Mouse (Mus musculus) spleen, embryonic (tissue): ENCODE results near the gene Cdh22.

Experiments used
- CTCF ChIA-PET: fragments of 350-600 bp; sonication (Branson Sonifier 250); formaldehyde crosslinking; loops from one replicate; lab custom pipeline; 2022; lab: Charles Lee

Gene Cdh22

GRCm38 (mm10) chr2:165234613-165235291 lies at the start of gene Cdh22:
Gene Cdh22 (minus strand): TSS chr2:165234853.
- CTCF ChIA-PET = no interaction called here

DNA sequence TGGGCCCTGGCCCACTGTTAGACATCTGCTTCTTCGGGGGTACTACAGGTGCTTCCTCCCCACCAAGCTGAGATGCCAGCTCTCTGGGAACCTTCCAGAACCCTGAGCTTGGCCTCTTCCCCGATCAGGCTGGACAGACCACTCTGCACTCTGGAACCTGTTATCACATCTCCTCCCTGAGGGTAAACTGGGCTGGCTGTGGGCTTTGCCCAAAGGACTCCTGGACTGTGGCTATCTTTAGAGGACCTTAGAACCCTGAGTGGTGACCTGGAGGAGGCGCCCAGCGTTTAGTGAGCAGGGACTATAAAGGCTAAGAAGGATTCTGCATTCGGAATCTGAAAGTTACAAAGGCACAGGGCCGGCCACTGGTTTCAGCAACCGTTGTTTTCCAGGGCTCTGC lies 49.7 kb upstream of the Cdh22 start:
- CTCF ChIA-PET = no interaction called here

DNA sequence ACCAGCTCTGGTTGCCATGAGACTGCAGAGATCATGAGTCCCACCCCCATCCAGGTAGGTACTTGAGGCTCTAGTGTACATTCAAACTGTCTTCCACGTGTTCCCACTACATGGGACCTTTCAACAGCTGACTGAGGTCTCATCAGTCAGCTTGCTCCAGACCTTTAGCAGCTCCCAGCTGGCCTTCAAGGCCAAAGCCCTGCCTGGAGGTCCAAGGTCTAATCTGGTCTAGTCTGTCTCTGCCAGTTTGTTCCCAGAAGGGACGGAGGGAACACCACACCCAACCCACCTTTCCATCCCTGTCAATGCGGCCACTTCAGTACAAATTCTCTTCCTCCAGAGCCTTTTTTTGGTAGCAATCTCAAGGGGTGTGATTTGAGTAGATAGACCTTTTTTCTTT lies 49.0 kb upstream of the Cdh22 start:
- CTCF ChIA-PET = no interaction called here

- CTCF ChIA-PET = no interaction called here
Measured at GRCm38 (mm10) chr2:165281779-165282311, 47.2 kb upstream of the Cdh22 start.

DNA sequence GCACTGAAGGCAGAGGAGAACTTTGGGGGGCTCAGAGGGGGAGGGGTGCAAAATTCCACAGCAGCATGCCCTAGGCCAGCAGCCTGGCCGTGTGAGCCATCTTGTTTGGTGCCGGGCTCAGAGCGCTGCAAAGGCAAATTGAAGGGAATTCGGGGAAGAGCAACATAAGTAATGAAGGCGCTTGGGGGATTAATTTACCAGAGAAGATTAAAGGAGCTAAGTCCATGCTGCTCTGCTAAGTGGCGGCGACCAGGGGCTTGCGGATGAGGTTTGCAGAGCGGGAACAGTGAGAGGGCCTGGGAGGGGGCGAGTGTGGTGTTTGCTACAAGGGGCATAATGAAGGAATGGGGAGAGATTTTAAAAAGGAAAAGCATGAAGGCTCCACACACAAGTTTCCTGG lies 44.7 kb upstream of the Cdh22 start:
- CTCF ChIA-PET = no interaction called here

GRCm38 (mm10) chr2:165277188-165277740 lies 42.6 kb upstream of the Cdh22 start:
- CTCF ChIA-PET = interaction anchor here (0.6 kb wide), 1 partner anchor 753 kb away, joined by 4 read pairs; no protein-coding TSS in a partner anchor

GRCm38 (mm10) chr2:165275824-165276223 lies 41.2 kb upstream of the Cdh22 start:
- CTCF ChIA-PET = no interaction called here

GRCm38 (mm10) chr2:165275124-165275640 lies 40.5 kb upstream of the Cdh22 start:
- CTCF ChIA-PET = interaction anchor here (0.6 kb wide), 1 partner anchor 47 kb away, joined by 3 read pairs; no protein-coding TSS in a partner anchor

DNA sequence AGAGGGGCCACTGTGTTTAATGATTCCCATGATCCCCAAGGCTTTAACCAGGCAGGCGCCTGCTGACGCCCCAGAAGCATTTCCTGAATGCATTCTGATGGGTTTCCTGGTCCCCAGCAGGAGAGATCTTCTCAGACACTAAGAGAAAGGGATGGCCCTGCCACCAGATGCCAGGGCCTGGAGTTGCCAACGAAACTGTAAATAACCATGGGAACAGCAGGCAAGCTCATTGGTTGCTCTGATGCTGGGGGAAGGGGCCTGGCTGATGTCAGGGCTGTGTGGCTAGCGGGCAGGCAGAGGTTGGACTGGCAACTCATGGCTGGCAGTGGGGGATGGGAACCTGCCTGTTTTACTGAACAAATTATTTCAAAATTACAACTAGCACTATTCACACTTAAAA lies 38.9 kb upstream of the Cdh22 start:
- CTCF ChIA-PET = no interaction called here

DNA sequence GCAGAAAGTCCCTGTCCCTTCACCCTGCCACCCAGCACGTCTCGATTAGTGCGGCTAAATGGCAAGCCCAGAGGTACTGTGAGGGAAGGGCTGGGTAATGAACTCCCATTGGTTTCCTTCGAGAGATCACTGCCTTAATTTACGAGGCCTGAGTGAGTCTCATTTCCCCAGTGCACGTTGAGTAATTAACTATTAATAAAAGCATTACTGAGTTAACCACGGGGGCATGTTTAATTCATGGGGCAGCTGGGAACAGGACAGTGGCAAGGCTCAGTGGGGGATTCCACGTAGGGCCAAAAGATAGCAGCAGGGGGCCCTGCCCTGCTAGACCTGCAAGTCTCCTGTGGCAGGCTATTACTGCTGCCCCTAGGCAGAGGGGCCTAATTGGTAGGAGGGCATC lies 36.7 kb upstream of the Cdh22 start:
- CTCF ChIA-PET = no interaction called here

GRCm38 (mm10) chr2:165270858-165271257 lies 36.2 kb upstream of the Cdh22 start:
- CTCF ChIA-PET = no interaction called here

DNA sequence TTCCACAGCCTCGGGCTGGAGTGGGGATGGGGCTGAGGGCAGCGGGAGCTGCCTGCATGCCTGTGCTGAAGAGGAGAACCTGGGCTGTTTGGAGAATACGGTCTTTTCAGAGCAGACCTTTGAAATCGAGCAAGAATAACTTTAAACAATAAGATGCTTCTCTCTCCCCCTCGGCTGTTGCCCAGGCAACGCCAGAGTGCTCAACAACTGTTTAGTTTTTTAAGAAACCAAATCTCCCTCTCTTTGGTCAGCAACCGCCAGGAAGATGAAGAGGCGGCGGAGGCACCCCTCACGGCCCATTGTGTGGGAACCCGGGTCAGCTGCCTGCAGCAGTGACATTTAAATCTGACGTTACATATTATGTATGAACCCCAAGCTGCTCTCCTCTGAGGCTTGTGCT lies 32.1 kb upstream of the Cdh22 start:
- CTCF ChIA-PET = no interaction called here

- CTCF ChIA-PET = no interaction called here
Measured at GRCm38 (mm10) chr2:165263861-165264260, 29.2 kb upstream of the Cdh22 start.

DNA sequence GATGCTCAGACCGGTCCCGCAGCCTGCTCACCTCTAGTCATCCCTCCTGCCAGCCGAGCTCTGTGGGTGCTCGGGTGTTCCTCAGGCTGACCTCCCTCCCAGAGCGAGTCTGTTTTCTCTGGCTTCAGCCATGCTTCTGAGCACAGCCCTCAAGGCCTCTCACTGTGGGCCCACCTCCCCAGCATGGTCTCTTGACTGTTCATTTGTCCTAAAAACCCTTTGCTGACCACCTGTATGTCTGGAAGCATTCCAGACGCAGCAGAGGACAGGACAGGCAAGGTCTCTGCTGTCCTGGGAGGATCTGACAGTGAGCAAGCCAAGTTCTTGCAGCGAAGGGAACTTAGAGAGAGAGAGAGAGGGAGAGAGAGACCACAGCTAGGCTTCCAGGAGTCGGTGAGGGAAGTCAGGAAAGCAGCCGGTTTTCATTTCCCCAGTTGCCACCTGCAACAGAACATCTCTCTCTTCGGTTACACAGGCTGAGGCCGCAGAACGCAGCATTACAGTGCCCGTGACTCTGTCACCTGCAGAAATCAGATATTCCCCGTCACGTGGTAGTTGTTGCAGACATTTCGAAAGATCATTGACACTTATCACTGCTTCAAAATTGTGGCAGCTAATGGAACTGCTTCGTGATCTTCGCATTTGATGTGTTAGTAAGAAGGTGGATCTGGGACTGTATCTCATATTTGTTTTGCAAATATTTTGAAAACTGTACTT lies 27.8 kb upstream of the Cdh22 start:
- CTCF ChIA-PET = no interaction called here

GRCm38 (mm10) chr2:165259859-165260258 lies 25.2 kb upstream of the Cdh22 start:
- CTCF ChIA-PET = no interaction called here

GRCm38 (mm10) chr2:165258321-165258720 lies 23.7 kb upstream of the Cdh22 start:
- CTCF ChIA-PET = no interaction called here

DNA sequence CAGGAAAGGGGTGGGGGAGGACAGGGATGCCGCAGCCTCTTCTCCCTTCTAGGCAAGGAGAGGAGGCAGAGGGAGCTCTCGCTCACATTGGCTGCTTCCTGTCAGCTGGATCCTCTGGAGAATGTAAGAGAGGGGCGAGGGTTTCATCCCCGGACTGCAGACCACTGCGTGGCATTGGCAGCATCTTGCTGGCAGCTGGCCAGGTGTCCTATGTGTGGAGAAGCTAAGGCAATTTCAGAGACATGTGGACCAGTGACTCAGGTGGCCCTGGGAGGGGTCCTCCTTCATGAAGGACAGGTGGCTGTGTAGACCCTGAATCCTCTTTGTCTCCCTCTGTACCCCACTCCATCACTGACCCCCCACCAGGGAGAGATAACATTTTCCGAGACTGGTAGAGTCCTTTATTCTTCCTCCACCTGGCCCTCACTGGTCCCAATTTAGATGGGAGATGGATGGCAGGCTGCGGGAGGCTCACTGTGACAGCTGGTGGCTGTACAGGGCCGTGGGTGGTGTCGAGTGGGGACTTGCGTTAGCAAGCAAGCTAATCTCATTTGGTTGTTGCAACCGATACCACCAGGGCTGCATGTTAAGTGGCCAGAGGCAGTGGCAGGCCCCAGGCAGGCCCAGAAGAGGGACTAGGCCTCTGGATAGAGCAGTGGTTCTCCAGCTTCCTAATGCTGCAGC lies 22.6 kb upstream of the Cdh22 start:
- CTCF ChIA-PET = no interaction called here

GRCm38 (mm10) chr2:165256213-165256612 lies 21.6 kb upstream of the Cdh22 start:
- CTCF ChIA-PET = no interaction called here

DNA sequence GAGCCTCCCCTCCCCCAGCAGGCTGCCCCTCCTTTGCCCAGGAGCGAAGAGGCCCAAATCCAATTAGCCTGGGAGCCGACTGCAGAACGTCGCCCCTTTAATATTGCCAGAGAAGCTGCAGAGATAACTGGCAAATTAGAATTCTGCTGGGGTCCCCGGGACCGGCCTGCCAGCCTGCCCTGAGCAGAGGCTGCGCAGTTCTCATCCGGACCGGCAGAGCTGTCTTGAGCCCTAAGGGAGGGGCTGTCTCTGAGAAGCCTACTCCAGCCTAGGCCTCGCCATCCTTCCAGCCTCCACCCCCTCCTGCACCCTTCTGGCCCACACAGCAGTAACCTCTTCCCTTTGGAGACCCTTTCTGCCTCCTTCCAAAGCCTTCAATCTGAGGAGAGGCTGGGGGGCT lies 19.2 kb upstream of the Cdh22 start:
- CTCF ChIA-PET = no interaction called here

- CTCF ChIA-PET = no interaction called here
Measured at GRCm38 (mm10) chr2:165253269-165253668, 18.6 kb upstream of the Cdh22 start.

GRCm38 (mm10) chr2:165252801-165253200 lies 18.1 kb upstream of the Cdh22 start:
- CTCF ChIA-PET = no interaction called here

- CTCF ChIA-PET = interaction anchor here (0.6 kb wide), 1 partner anchor 1204 kb away, joined by 16 read pairs; no protein-coding TSS in a partner anchor
Measured at GRCm38 (mm10) chr2:165252381-165252780, 17.7 kb upstream of the Cdh22 start.
